Mouse (Mus musculus) neural tube, embryonic 12.5 days (tissue): Measurements from ENCODE around the gene Tmem203. TPM values are rescaled to one million over a fixed set of nuclear protein-coding genes. Genes with fewer than 3 reads are reported as not detected.
A peak's percentile ranks its signal among the peaks of the same experiment; 100 is the strongest.

Experiments used
- ATAC-seq: fragments of 200-750 bp; cut with Nextera tagmentation; 2 replicates; pipeline ENCODE4 v1.8.0; 2017; ENCODE audit warnings: low read depth, mild to moderate bottlenecking, moderate TSS enrichment, moderate library complexity; ENCODE audit not compliant: low FRiP score
- H3K27ac ChIP-seq: fragments of 300-500 bp; sonication (generic); 2 replicates; pipeline ENCODE4 v1.5.1; 2016
- H3K27me3 ChIP-seq: fragments of 300-500 bp; sonication (generic); replicated peaks from 2 replicates; pipeline ENCODE4 v1.6.1; 2016; ENCODE audit warnings: mild to moderate bottlenecking
- H3K36me3 ChIP-seq: fragments of 300-500 bp; sonication (generic); 2 replicates; pipeline ENCODE4 v1.6.1; 2016; ENCODE audit warnings: mild to moderate bottlenecking
- H3K4me1 ChIP-seq: fragments of 300-500 bp; sonication (generic); 2 replicates; pipeline ENCODE4 v1.6.1; 2016
- H3K4me2 ChIP-seq: fragments of 300-500 bp; sonication (generic); replicated peaks from 2 replicates; pipeline ENCODE4 v1.6.1; 2016; ENCODE audit warnings: mild to moderate bottlenecking
- H3K4me3 ChIP-seq: fragments of 300-500 bp; sonication (generic); 2 replicates; pipeline ENCODE4 v1.5.1; 2016
- H3K9ac ChIP-seq: fragments of 300-500 bp; sonication (generic); 2 replicates; pipeline ENCODE4 v1.6.1; 2016; ENCODE audit warnings: mild to moderate bottlenecking
- H3K9me3 ChIP-seq: fragments of 300-500 bp; sonication (generic); 2 replicates; pipeline ENCODE4 v1.6.1; 2016; ENCODE audit warnings: mild to moderate bottlenecking
- WGBS: fragments of 180-500 bp; shearing (Covaris S2); methylation state at CpG from one replicate; pipeline ENCODE4 v1.1.7; 2016; 5-methylcytosine and 5-hydroxymethylcytosine counted together
- polyA plus RNA-seq: library from polyadenylated mRNA; unstranded; fragments of >200 nt; fragmentation: Nextera tagmentation; extraction: Ambion mirVana; gene quantifications from 2 replicates; pipeline ENCODE4 v1.2.1, GENCODE M21; 2016

Tmem203 gene
- polyA plus RNA-seq, 1 experiment from 2014 or later = 20.3 TPM

- no peak for ATAC-seq
- 57% methylated on average over 7 of the region's 7 CpGs for WGBS
- Histone ChIP-seq H3K4me1 (peaks cover 17% of the 10 kb centered on the region; the same call in 1 of the 2 replicates), H3K9me3 (no peaks in the 10 kb centered on the region), H3K4me2 (no peak overlapping the region), H3K27me3 (peaks cover 45% of the 10 kb centered on the region), H3K9ac (no peak overlapping the region), H3K4me3 (no peak overlapping the region), H3K36me3 (peaks cover 41% of the 10 kb centered on the region), H3K27ac (no peak overlapping the region)
Measured at GRCm38 (mm10) chr2:25286837-25287636, 31.8 kb downstream of the Tmem203 start.

GRCm38 (mm10) chr2:25287927-25288649 lies 32.8 kb downstream of the Tmem203 start, which contains the start of gene Tmem210:
TSS of gene Tmem210 (plus strand) at chr2:25288145.
- H3K4me3 ChIP-seq = no peak within 1 kb of the TSS
- H3K27ac ChIP-seq = no peak within 1 kb of the TSS
- H3K36me3 ChIP-seq = peaks cover 31% of the 10 kb centered on the region
- peaks cover 56% of the 10 kb centered on the region for H3K27me3 ChIP-seq
- no peak within 1 kb of the TSS for H3K9ac ChIP-seq
- H3K4me2 ChIP-seq = no peak within 1 kb of the TSS
- no peaks in the 10 kb centered on the region for H3K9me3 ChIP-seq
- peaks cover 23% of the 10 kb centered on the region for H3K4me1 ChIP-seq
- no peak for ATAC-seq
- 74% methylated on average over 6 of the region's 6 CpGs for WGBS

- no peaks in the 10 kb centered on the region for H3K9me3 ChIP-seq
- ATAC-seq = no peak
- peaks cover 23% of the 10 kb centered on the region for H3K4me1 ChIP-seq
- H3K27ac ChIP-seq = no peak overlapping the region
- H3K4me2 ChIP-seq = no peak overlapping the region
- H3K9ac ChIP-seq = no peak overlapping the region
- H3K36me3 ChIP-seq = peaks cover 24% of the 10 kb centered on the region
- no peak overlapping the region for H3K4me3 ChIP-seq
- 81% methylated on average over 7 of the region's 7 CpGs for WGBS
- peaks cover 62% of the 10 kb centered on the region for H3K27me3 ChIP-seq
Measured at GRCm38 (mm10) chr2:25288734-25289345, 33.6 kb downstream of the Tmem203 start.

- H3K9ac ChIP-seq = no peak within 1 kb of the TSS
- 12% methylated on average over 11 of the region's 11 CpGs for WGBS
- H3K36me3 ChIP-seq = peaks cover 16% of the 10 kb centered on the region
- peaks cover 23% of the 10 kb centered on the region for H3K4me1 ChIP-seq
- ATAC-seq = no peak
- H3K4me2 ChIP-seq = peak within 1 kb of the TSS; percentile 38
- peaks cover 69% of the 10 kb centered on the region for H3K27me3 ChIP-seq
- H3K27ac ChIP-seq = no peak within 1 kb of the TSS
- H3K4me3 ChIP-seq = peak within 1 kb of the TSS; percentile 13; the same call in 1 of the 2 replicates
- no peaks in the 10 kb centered on the region for H3K9me3 ChIP-seq
Measured at GRCm38 (mm10) chr2:25289651-25290050, 34.4 kb downstream of the Tmem203 start, which contains the start of gene Lrrc26. TSS of gene Lrrc26 (plus strand) at chr2:25289915.

GRCm38 (mm10) chr2:25290101-25290815 lies 35.0 kb downstream of the Tmem203 start:
- peaks cover 23% of the 10 kb centered on the region for H3K4me1 ChIP-seq
- peak overlapping the region; percentile 38 for H3K4me2 ChIP-seq
- ATAC-seq = no peak
- no peak overlapping the region for H3K27ac ChIP-seq
- peaks cover 75% of the 10 kb centered on the region for H3K27me3 ChIP-seq
- no peaks in the 10 kb centered on the region for H3K9me3 ChIP-seq
- peak overlapping the region; percentile 5; the same call in 1 of the 2 replicates for H3K4me3 ChIP-seq
- H3K9ac ChIP-seq = no peak overlapping the region
- 2% methylated on average over 54 of the region's 54 CpGs for WGBS
- peaks cover 10% of the 10 kb centered on the region for H3K36me3 ChIP-seq

GRCm38 (mm10) chr2:25290816-25291130 lies 35.5 kb downstream of the Tmem203 start:
- no peak overlapping the region for H3K9ac ChIP-seq
- H3K4me3 ChIP-seq = peak overlapping the region; percentile 13; the same call in 1 of the 2 replicates

GRCm38 (mm10) chr2:25291184-25292053 lies 36.2 kb downstream of the Tmem203 start:
- Histone ChIP-seq H3K9me3 (no peaks in the 10 kb centered on the region), H3K4me1 (peaks cover 23% of the 10 kb centered on the region), H3K4me3 (peak overlapping the region; percentile 29; the same call in 1 of the 2 replicates), H3K4me2 (peak overlapping the region; percentile 55), H3K27ac (no peak overlapping the region), H3K27me3 (peaks cover 86% of the 10 kb centered on the region), H3K36me3 (0 out of 2 replicates have a peak, but pooled peaks cover under 1% of the 10 kb centered on the region), H3K9ac (0 out of 2 replicates have a peak overlapping the region, but pooled peaks have one; percentile 33)
- no peak for ATAC-seq
- WGBS = 5% methylated on average over 32 of the region's 32 CpGs

More at GRCm38 (mm10) chr2:25290816-25291130, 35.5 kb downstream of the Tmem203 start:
- H3K27me3 ChIP-seq = peaks cover 81% of the 10 kb centered on the region
- WGBS = 1% methylated on average over 18 of the region's 18 CpGs
- H3K4me1 ChIP-seq = peaks cover 23% of the 10 kb centered on the region
- H3K9me3 ChIP-seq = no peaks in the 10 kb centered on the region
- H3K4me2 ChIP-seq = peak overlapping the region; percentile 38
- ATAC-seq = no peak
- no peak overlapping the region for H3K27ac ChIP-seq
- peaks cover 5% of the 10 kb centered on the region for H3K36me3 ChIP-seq

GRCm38 (mm10) chr2:25292054-25292544 lies 36.9 kb downstream of the Tmem203 start:
- Histone ChIP-seq H3K27me3 (peaks cover 92% of the 10 kb centered on the region), H3K36me3 (no peaks in the 10 kb centered on the region), H3K4me3 (peak overlapping the region; percentile 29), H3K9ac (0 out of 2 replicates have a peak overlapping the region, but pooled peaks have one; percentile 33), H3K4me2 (peak overlapping the region; percentile 55), H3K27ac (no peak overlapping the region), H3K9me3 (no peaks in the 10 kb centered on the region), H3K4me1 (peaks cover 23% of the 10 kb centered on the region)
- ATAC-seq = peak; percentile 19
- 5% methylated on average over 42 of the region's 43 CpGs for WGBS

GRCm38 (mm10) chr2:25292856-25293255 lies 37.6 kb downstream of the Tmem203 start:
- Histone ChIP-seq H3K36me3 (no peaks in the 10 kb centered on the region), H3K27me3 (peaks cover 95% of the 10 kb centered on the region), H3K4me2 (peak overlapping the region; percentile 55; the same call in 1 of the 2 replicates), H3K27ac (no peak overlapping the region), H3K4me3 (0 out of 2 replicates have a peak overlapping the region, but pooled peaks have one; percentile 29), H3K4me1 (peaks cover 23% of the 10 kb centered on the region), H3K9me3 (no peaks in the 10 kb centered on the region), H3K9ac (no peak overlapping the region)
- 0 out of 2 replicates have a peak, but pooled peaks have one; percentile 5 for ATAC-seq
- WGBS = 3% methylated on average over 1 of the region's 1 CpGs

GRCm38 (mm10) chr2:25293706-25294105 lies 38.5 kb downstream of the Tmem203 start:
- no peak overlapping the region for H3K4me3 ChIP-seq
- peaks cover 23% of the 10 kb centered on the region for H3K4me1 ChIP-seq
- H3K36me3 ChIP-seq = no peaks in the 10 kb centered on the region
- no peak overlapping the region for H3K27ac ChIP-seq
- H3K27me3 ChIP-seq = peaks cover 87% of the 10 kb centered on the region
- ATAC-seq = no peak
- WGBS = 77% methylated on average over 9 of the region's 9 CpGs
- H3K9ac ChIP-seq = no peak overlapping the region
- no peak overlapping the region for H3K4me2 ChIP-seq
- H3K9me3 ChIP-seq = no peaks in the 10 kb centered on the region
